In genomic region chr4:131217083-131217482, GRCm38 (mm10) we compare ENCODE assay signal across 19 mouse cellular contexts.
DNase-seq lines count a peak whose midpoint lies in the region; ATAC-seq and TF ChIP-seq lines count a peak whose summit lies in the region.
"Had no signal": no experiment of that assay in that cellular context is flagged by ENCODE, and none has a peak within 500 bp of the region (broad histone marks: within the 10 kb centered on the region; RNA-seq: fewer than 3 reads in every experiment).

No protein-coding gene starts in this region.

- H3K27me3 ChIP-seq in forebrain, embryonic 14.5 days (replicated peaks; ENCODE audit: control insufficient read depth, insufficient read depth, low read length) = no peaks in the 10 kb centered on the region
- H3K27me3 ChIP-seq in forebrain, postnatal 0 days (ENCODE audit: insufficient read depth, low read length) = no peaks in the 10 kb centered on the region
- H3K27me3 ChIP-seq in lung, embryonic 16.5 days (ENCODE audit: control insufficient read depth, insufficient read depth, low read depth, low read length) = no peaks in the 10 kb centered on the region
- H3K27me3 ChIP-seq: embryonic facial prominence, embryonic 12.5 days; embryonic facial prominence, embryonic 15.5 days; hindbrain, embryonic 12.5 days; hindbrain, embryonic 15.5 days had no signal

- no peak overlapping the region for H3K4me3 ChIP-seq in forebrain, embryonic 14.5 days (ENCODE audit: low read depth, low read length)
- no peak overlapping the region for H3K4me3 ChIP-seq in forebrain, postnatal 0 days (ENCODE audit: low read depth, low read length)
- no peak overlapping the region for H3K4me3 ChIP-seq in lung, embryonic 16.5 days (ENCODE audit: low read length)
- H3K4me3 ChIP-seq in gastrocnemius, adult 2 months = no peak overlapping the region
- H3K4me3 ChIP-seq: embryonic facial prominence, embryonic 12.5 days; embryonic facial prominence, embryonic 15.5 days; heart, adult 2 months; heart, embryonic 10.5 days; heart, embryonic 13.5 days; hindbrain, embryonic 12.5 days; hindbrain, embryonic 15.5 days had no signal

- no peak for ATAC-seq in forebrain, embryonic 14.5 days
- ATAC-seq in forebrain, postnatal 0 days = no peak
- peak; percentile 11; the same call in 1 of the 2 replicates for ATAC-seq in lung, embryonic 16.5 days (ENCODE audit: low read depth)
- ATAC-seq: intestine, postnatal 0 days had no signal

- WGBS in forebrain, embryonic 14.5 days = 95% methylated on average over 4 of the region's 4 CpGs
- WGBS in forebrain, postnatal 0 days = 91% methylated on average over 4 of the region's 4 CpGs
- 77% methylated on average over 4 of the region's 4 CpGs for WGBS in lung, embryonic 16.5 days

- no peaks in the 10 kb centered on the region for H3K9me3 ChIP-seq in forebrain, embryonic 14.5 days (replicated peaks; ENCODE audit: control insufficient read depth, low read length)
- H3K9me3 ChIP-seq in forebrain, postnatal 0 days (ENCODE audit: low read length) = no peaks in the 10 kb centered on the region
- H3K9me3 ChIP-seq in lung, embryonic 16.5 days (ENCODE audit: control insufficient read depth, low read length) = no peaks in the 10 kb centered on the region
- H3K9me3 ChIP-seq: embryonic facial prominence, embryonic 12.5 days; embryonic facial prominence, embryonic 15.5 days; heart, embryonic 10.5 days; heart, embryonic 13.5 days; hindbrain, embryonic 12.5 days; hindbrain, embryonic 15.5 days had no signal

- no peaks in the 10 kb centered on the region for H3K36me3 ChIP-seq in forebrain, embryonic 14.5 days (ENCODE audit: control insufficient read depth, insufficient read depth, low read length)
- H3K36me3 ChIP-seq in forebrain, postnatal 0 days (ENCODE audit: insufficient read depth) = no peaks in the 10 kb centered on the region
- H3K36me3 ChIP-seq in lung, embryonic 16.5 days (ENCODE audit: control insufficient read depth, insufficient read depth, low read length) = no peaks in the 10 kb centered on the region
- H3K36me3 ChIP-seq: embryonic facial prominence, embryonic 12.5 days; embryonic facial prominence, embryonic 15.5 days; heart, embryonic 10.5 days; heart, embryonic 13.5 days; hindbrain, embryonic 12.5 days; hindbrain, embryonic 15.5 days had no signal

- no peak overlapping the region for H3K4me2 ChIP-seq in forebrain, embryonic 14.5 days (ENCODE audit: low read length)
- H3K4me2 ChIP-seq in forebrain, postnatal 0 days (ENCODE audit: low read depth) = no peak overlapping the region
- no peak overlapping the region for H3K4me2 ChIP-seq in lung, embryonic 16.5 days (ENCODE audit: low read depth, low read length)
- H3K4me2 ChIP-seq: embryonic facial prominence, embryonic 12.5 days; embryonic facial prominence, embryonic 15.5 days; heart, embryonic 13.5 days; hindbrain, embryonic 12.5 days; hindbrain, embryonic 15.5 days had no signal

- no peak overlapping the region for H3K9ac ChIP-seq in forebrain, embryonic 14.5 days (ENCODE audit: low read length)
- H3K9ac ChIP-seq in forebrain, postnatal 0 days = no peak overlapping the region
- no peak overlapping the region for H3K9ac ChIP-seq in lung, embryonic 16.5 days (ENCODE audit: low read length)
- H3K9ac ChIP-seq: embryonic facial prominence, embryonic 12.5 days; embryonic facial prominence, embryonic 15.5 days; heart, embryonic 13.5 days; hindbrain, embryonic 12.5 days; hindbrain, embryonic 15.5 days had no signal

- peaks cover 2% of the 10 kb centered on the region; the same call in 1 of the 2 replicates for H3K4me1 ChIP-seq in forebrain, embryonic 14.5 days (ENCODE audit: control insufficient read depth, insufficient read depth, low read length)
- no peaks in the 10 kb centered on the region for H3K4me1 ChIP-seq in forebrain, postnatal 0 days (ENCODE audit: insufficient read depth)
- peaks cover 9% of the 10 kb centered on the region for H3K4me1 ChIP-seq in lung, embryonic 16.5 days (replicated peaks; ENCODE audit: control insufficient read depth, insufficient read depth, low read length)
- H3K4me1 ChIP-seq: hindbrain, embryonic 15.5 days had no signal

- DNase-seq in cerebellum, adult 11-12 months = peak; percentile 23
- DNase-seq in cerebellum, postnatal 25 days = no peak
- no peak for DNase-seq in forebrain, embryonic 14.5 days (ENCODE audit: low spot score)
- DNase-seq in forebrain, postnatal 0 days = no peak
- DNase-seq in lung, postnatal 4 days = no peak
- DNase-seq in gastrocnemius, adult 2 months = no peak
- DNase-seq: adrenal gland, adult 2 months; adrenal gland, postnatal 25 days; gastrocnemius, postnatal 25 days; heart, adult 2 months; heart, postnatal 14 days had no signal

- peak overlapping the region; percentile 33; the same call in 1 of the 2 replicates for H3K27ac ChIP-seq in forebrain, embryonic 14.5 days (ENCODE audit: low read depth, low read length)
- H3K27ac ChIP-seq in forebrain, postnatal 0 days (ENCODE audit: low read depth, low read length) = no peak overlapping the region
- H3K27ac ChIP-seq in lung, embryonic 16.5 days (ENCODE audit: low read length) = peak overlapping the region; percentile 70
- H3K27ac ChIP-seq in gastrocnemius, adult 2 months = no peak overlapping the region
- H3K27ac ChIP-seq: embryonic facial prominence, embryonic 12.5 days; embryonic facial prominence, embryonic 15.5 days; heart, adult 2 months; heart, embryonic 10.5 days; heart, embryonic 13.5 days; hindbrain, embryonic 12.5 days; hindbrain, embryonic 15.5 days had no signal

- intact Hi-C loops in gastrocnemius, adult 2 months (cut with DNase I) = no loop called here

- TF ChIP-seq CTCF in forebrain, postnatal 0 days (IDR thresholded peaks at IDR 0.05; ENCODE audit: low read depth) = no peak
- TF ChIP-seq CTCF in gastrocnemius, adult 2 months (IDR thresholded peaks at IDR 0.05) = no peak

Comparison
In these comparisons a context has a peak if more than half of its experiments do, and no peak if none do; other contexts are left out.
1. H3K27ac ChIP-seq: peak in forebrain, embryonic 14.5 days (single experiment) and lung, embryonic 16.5 days (single experiment); none in forebrain, postnatal 0 days (single experiment) and gastrocnemius, adult 2 months (single experiment).